Mouse (Mus musculus): ENCODE measurements at regions not wholly inside any gene's neighbourhood (a gene's known extent, or its start where the extent isn't known, plus 50 kb on each side); places are given as distances from the start of the nearest gene placed in this dataset.
A peak's percentile ranks its signal among the peaks of the same experiment; 100 is the strongest.

DNA sequence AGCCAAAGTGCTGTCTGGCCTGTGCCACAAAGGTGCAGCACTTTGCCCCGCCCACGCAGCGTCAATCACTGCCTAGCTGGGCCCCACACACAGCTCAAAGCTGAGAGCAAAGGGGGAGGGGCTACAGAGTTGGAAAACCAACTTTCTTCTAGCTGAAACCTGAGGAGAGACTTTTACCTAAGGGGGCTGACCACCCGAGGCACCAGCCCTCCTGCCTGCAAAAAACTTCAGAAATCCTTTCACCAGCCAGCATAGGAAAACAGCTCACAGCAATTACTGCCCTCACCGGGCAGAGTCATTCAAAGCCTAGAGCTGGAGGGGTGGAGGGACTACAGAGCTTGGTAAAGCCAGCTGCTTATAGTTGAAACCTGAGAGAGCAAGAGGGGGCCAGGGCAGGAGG, 74.6 kb upstream of the Pabpc5 start:
- DNase-seq (ENCODE audit: low spot score), result peak; percentile 1

Measured in yolk sac, embryonic 10.5 days (tissue).